Mouse (Mus musculus) stomach, postnatal 0 days (tissue): ENCODE measurements around the gene Gstp3. TPM values are rescaled to one million over a fixed set of nuclear protein-coding genes. Genes with fewer than 3 reads are reported as not detected.

ENCODE experiments used
- ATAC-seq: fragments of 200-750 bp; cut with Nextera tagmentation; 2 replicates; pipeline ENCODE4 v1.8.0; 2017; ENCODE audit not compliant: low FRiP score, low TSS enrichment
- DNase-seq: peaks from one replicate; pipeline ENCODE4 v3.0.0-alpha.2; 2016; ENCODE audit warnings: low spot score
- H3K27ac ChIP-seq: fragments of 300-500 bp; sonication (generic); replicated peaks from 2 replicates; pipeline ENCODE4 v1.5.1; 2014; ENCODE audit warnings: mild to moderate bottlenecking, control low read depth
- H3K27me3 ChIP-seq: fragments of 300-500 bp; sonication (generic); 2 replicates; pipeline ENCODE4 v1.6.1; 2014; ENCODE audit warnings: low read length; ENCODE audit not compliant: control insufficient read depth, insufficient read depth
- H3K36me3 ChIP-seq: fragments of 300-500 bp; sonication (generic); 2 replicates; pipeline ENCODE4 v1.6.1; 2014; ENCODE audit warnings: low read length, mixed read lengths; ENCODE audit not compliant: control insufficient read depth, insufficient read depth
- H3K4me1 ChIP-seq: fragments of 300-500 bp; sonication (generic); replicated peaks from 2 replicates; pipeline ENCODE4 v1.6.1; 2014; ENCODE audit warnings: antibody characterized with exemption; ENCODE audit not compliant: control insufficient read depth, insufficient read depth
- H3K4me2 ChIP-seq: fragments of 300-500 bp; sonication (generic); replicated peaks from 2 replicates; pipeline ENCODE4 v1.6.1; 2014; ENCODE audit warnings: low read depth, mild to moderate bottlenecking, control low read depth, moderate library complexity
- H3K4me3 ChIP-seq: fragments of 300-500 bp; sonication (generic); 2 replicates; pipeline ENCODE4 v1.5.1; 2014; ENCODE audit warnings: low read depth, low read length, control low read depth
- H3K9ac ChIP-seq: fragments of 300-500 bp; sonication (generic); 2 replicates; pipeline ENCODE4 v1.6.1; 2014; ENCODE audit warnings: mild to moderate bottlenecking, low read length, control low read depth, mixed read lengths
- H3K9me3 ChIP-seq: fragments of 300-500 bp; sonication (generic); 2 replicates; pipeline ENCODE4 v1.6.1; 2016; ENCODE audit warnings: low read length; ENCODE audit not compliant: control insufficient read depth
- CTCF ChIP-seq: IDR thresholded peaks from 2 replicates; pipeline ENCODE4 v1.5.1; 2016; ENCODE audit warnings: antibody characterized with exemption, low read depth, mild to moderate bottlenecking, moderate library complexity
- EP300 ChIP-seq: optimal IDR thresholded peaks from 2 replicates; pipeline ENCODE3; 2016; ENCODE audit warnings: antibody characterized with exemption
- WGBS: fragments of 180-500 bp; shearing (Covaris S2); extraction: QIAGEN DNeasy Blood & Tissue Kit; methylation state at CpG from one replicate; pipeline ENCODE4 v1.1.7; 2014; 5-methylcytosine and 5-hydroxymethylcytosine counted together
- polyA plus RNA-seq: library from polyadenylated mRNA; unstranded; fragments of >200 nt; fragmentation: Nextera tagmentation; extraction: Ambion mirVana; gene quantifications from 2 replicates; pipeline ENCODE4 v1.2.1, GENCODE M21; 2015

Gstp3 gene
- polyA plus RNA-seq, 1 experiment from 2014 or later: 9.7 TPM

DNA sequence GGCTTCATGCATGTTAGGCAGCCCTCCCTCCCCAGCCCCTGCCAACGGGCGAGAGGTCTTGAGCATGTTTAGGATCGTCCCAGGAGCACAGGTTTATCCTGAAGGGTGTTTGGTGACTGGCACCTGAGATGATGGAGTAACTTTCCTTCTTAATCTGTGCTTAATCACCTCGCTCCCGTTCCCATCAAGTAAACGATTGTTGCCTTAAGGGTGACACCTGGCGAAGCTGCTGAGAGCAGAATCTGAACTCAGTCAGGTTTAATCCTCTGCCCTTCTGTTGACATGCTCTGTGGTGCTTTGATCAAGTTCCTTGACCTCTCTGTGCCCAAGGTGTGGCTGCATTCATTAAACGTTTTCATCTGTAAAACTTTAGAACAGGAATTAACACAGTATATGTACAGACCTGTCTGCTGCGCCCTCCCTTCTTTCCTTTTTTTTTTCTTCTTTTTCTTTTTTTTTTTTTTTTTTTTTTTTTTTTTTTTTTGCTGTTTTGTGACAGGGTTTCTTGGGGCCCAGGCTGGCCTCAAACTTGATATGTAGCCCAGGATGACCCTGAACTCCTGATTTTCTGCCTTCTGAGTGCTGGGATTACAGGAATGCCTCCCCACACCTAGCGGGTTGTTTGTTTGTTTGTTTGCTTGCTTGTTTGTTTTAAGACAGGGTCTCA, 41.3 kb downstream of the Gstp3 start:
- no peak overlapping the region for H3K4me2 ChIP-seq
- TF ChIP-seq EP300: no peak
- no peak for TF ChIP-seq CTCF
- H3K27me3 ChIP-seq: no peaks in the 10 kb centered on the region
- H3K4me3 ChIP-seq: no peak overlapping the region
- peak overlapping the region; percentile 53 for H3K27ac ChIP-seq
- ATAC-seq: no peak
- WGBS: 42% methylated on average over 10 of the region's 10 CpGs
- no peaks in the 10 kb centered on the region for H3K9me3 ChIP-seq
- no peaks in the 10 kb centered on the region for H3K36me3 ChIP-seq
- DNase-seq: no peak
- H3K9ac ChIP-seq: no peak overlapping the region
- H3K4me1 ChIP-seq: no peaks in the 10 kb centered on the region

- Histone ChIP-seq H3K4me1 (no peaks in the 10 kb centered on the region; the same call in 1 of the 2 replicates), H3K9ac (no peak overlapping the region), H3K27ac (no peak overlapping the region), H3K36me3 (no peaks in the 10 kb centered on the region), H3K27me3 (no peaks in the 10 kb centered on the region), H3K9me3 (no peaks in the 10 kb centered on the region), H3K4me2 (no peak overlapping the region), H3K4me3 (no peak overlapping the region)
- 65% methylated on average over 5 of the region's 5 CpGs for WGBS
- ATAC-seq: no peak
- no peak for TF ChIP-seq EP300
- no peak for TF ChIP-seq CTCF
- no peak for DNase-seq
These were observed 43.7 kb downstream of the Gstp3 start for GRCm38 (mm10) chr19:4015635-4016034.

GRCm38 (mm10) chr19:4014802-4015201, 44.6 kb downstream of the Gstp3 start:
- H3K27ac ChIP-seq: no peak overlapping the region
- TF ChIP-seq EP300 (no peak), CTCF (no peak)
- H3K36me3 ChIP-seq: no peaks in the 10 kb centered on the region
- ATAC-seq (no peak), DNase-seq (no peak)
- no peak overlapping the region for H3K4me2 ChIP-seq
- no peak overlapping the region for H3K9ac ChIP-seq
- no peaks in the 10 kb centered on the region for H3K27me3 ChIP-seq
- no peaks in the 10 kb centered on the region for H3K9me3 ChIP-seq
- H3K4me3 ChIP-seq: no peak overlapping the region
- H3K4me1 ChIP-seq: no peaks in the 10 kb centered on the region; the same call in 1 of the 2 replicates

DNA sequence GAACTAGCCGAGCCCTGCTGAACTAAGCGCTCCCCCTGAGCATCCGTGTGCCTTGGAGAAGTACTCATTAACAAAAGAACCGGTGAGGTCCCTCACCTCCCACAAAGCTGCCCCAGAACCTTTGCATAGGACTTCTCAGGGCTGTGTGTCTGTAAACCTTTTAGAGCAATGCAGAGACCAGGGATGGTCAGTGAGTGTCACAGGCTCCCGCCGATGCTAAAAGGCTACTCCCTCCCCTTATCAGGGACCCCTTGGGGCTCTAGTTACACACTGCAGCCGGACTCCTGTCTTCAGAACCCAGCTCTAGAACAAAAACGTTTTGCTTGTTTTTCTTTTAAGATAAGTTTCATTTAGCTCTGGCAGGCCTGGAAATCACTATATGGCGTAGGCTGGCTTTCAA, 46.3 kb downstream of the Gstp3 start:
- H3K4me1 ChIP-seq: no peaks in the 10 kb centered on the region; the same call in 1 of the 2 replicates
- peak overlapping the region; percentile 55; the same call in 1 of the 2 replicates for H3K9ac ChIP-seq
- H3K36me3 ChIP-seq: no peaks in the 10 kb centered on the region
- H3K27ac ChIP-seq: 0 out of 2 replicates have a peak overlapping the region, but pooled peaks have one; percentile 35
- ATAC-seq (no peak), DNase-seq (no peak)
- WGBS: 11% methylated on average over 9 of the region's 9 CpGs
- H3K27me3 ChIP-seq: no peaks in the 10 kb centered on the region
- no peaks in the 10 kb centered on the region for H3K9me3 ChIP-seq
- H3K4me2 ChIP-seq: peak overlapping the region; percentile 50
- H3K4me3 ChIP-seq: peak overlapping the region; percentile 81
- no peak for TF ChIP-seq CTCF
- no peak for TF ChIP-seq EP300

- peak within 1 kb of the TSS; percentile 65 for H3K27ac ChIP-seq
- peak within 1 kb of the TSS; percentile 68 for H3K4me2 ChIP-seq
- no peaks in the 10 kb centered on the region for H3K27me3 ChIP-seq
- H3K36me3 ChIP-seq: no peaks in the 10 kb centered on the region
- H3K4me3 ChIP-seq: peak within 1 kb of the TSS; percentile 81
- peak; percentile 98 for DNase-seq
- ATAC-seq: peak; percentile 99
- H3K9me3 ChIP-seq: no peaks in the 10 kb centered on the region
- peak within 1 kb of the TSS; percentile 80 for H3K9ac ChIP-seq
- WGBS: 0% methylated on average over 45 of the region's 45 CpGs
- no peaks in the 10 kb centered on the region; the same call in 1 of the 2 replicates for H3K4me1 ChIP-seq
- no peak for TF ChIP-seq EP300
- peak; percentile 96 for TF ChIP-seq CTCF
These were observed 46.8 kb downstream of the Gstp3 start, which contains the start of gene Ndufv1 for GRCm38 (mm10) chr19:4012432-4013022. Gene Ndufv1, minus strand, starts transcription at chr19:4012806.

DNA sequence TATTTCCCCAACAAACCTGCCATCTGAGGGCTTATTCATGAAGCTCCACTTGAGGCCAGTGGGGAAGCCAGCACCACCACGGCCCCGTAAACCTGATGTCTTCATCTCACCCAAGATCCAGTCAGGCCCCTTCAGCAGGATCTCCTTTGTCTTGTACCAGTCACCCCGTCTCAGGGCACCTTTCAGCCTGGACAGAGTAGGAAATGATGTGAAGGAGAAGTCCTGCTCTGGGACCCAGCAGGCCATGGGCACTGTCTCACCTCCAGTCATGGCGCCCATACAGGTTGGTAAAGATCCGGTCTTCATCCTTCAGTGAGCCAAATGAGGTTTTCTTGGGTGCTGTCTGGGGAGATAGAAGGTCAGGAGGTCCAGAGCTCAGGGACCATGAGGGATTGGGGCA, 48.3 kb downstream of the Gstp3 start:
- H3K4me3 ChIP-seq: no peak overlapping the region
- no peak overlapping the region for H3K4me2 ChIP-seq
- H3K36me3 ChIP-seq: peaks cover 6% of the 10 kb centered on the region; the same call in 1 of the 2 replicates
- H3K9ac ChIP-seq: no peak overlapping the region
- no peaks in the 10 kb centered on the region for H3K9me3 ChIP-seq
- H3K27ac ChIP-seq: no peak overlapping the region
- H3K27me3 ChIP-seq: no peaks in the 10 kb centered on the region
- 94% methylated on average over 5 of the region's 5 CpGs for WGBS
- no peak for DNase-seq
- no peak for ATAC-seq
- no peaks in the 10 kb centered on the region; the same call in 1 of the 2 replicates for H3K4me1 ChIP-seq
- TF ChIP-seq CTCF: no peak

Other genes starting within 250 kb of the Gstp3 start
- gene Chka, start 207.8 kb downstream of the Gstp3 start, polyA plus RNA-seq: 21.2 and 24.2 TPM in 2 replicates
- 17.4 and 21.8 TPM in 2 replicates for gene Tcirg1, start 152.4 kb downstream of the Gstp3 start, polyA plus RNA-seq
- 277 and 284 TPM in 2 replicates for gene Ndufs8, start 146.8 kb downstream of the Gstp3 start, polyA plus RNA-seq
- 1.8 and 2.2 TPM in 2 replicates for gene Aldh3b1, start 129.8 kb downstream of the Gstp3 start, polyA plus RNA-seq
- gene Unc93b1, start 124.4 kb downstream of the Gstp3 start, polyA plus RNA-seq: 17.4 and 19.7 TPM in 2 replicates
- gene Aldh3b3, start 100.9 kb downstream of the Gstp3 start, polyA plus RNA-seq: 1.1 TPM in 2 replicates
- 75.8 and 84.1 TPM in 2 replicates for gene Aldh3b2, start 87.2 kb downstream of the Gstp3 start, polyA plus RNA-seq
- gene Acy3, start 73.0 kb downstream of the Gstp3 start, polyA plus RNA-seq: 9.9 TPM in 2 replicates
- 0.05 TPM in 1 of 2 replicates, not detected in the other for gene Tbx10, start 66.8 kb downstream of the Gstp3 start, polyA plus RNA-seq
- gene Nudt8, start 59.0 kb downstream of the Gstp3 start, polyA plus RNA-seq: 39.3 and 40.7 TPM in 2 replicates
- gene Gm49405, start 58.9 kb downstream of the Gstp3 start, polyA plus RNA-seq: 1.1 and 1.3 TPM in 2 replicates
- 1.2 and 1.7 TPM in 2 replicates for gene Doc2g, start 56.3 kb downstream of the Gstp3 start, polyA plus RNA-seq
- gene Ndufv1, start 46.8 kb downstream of the Gstp3 start, polyA plus RNA-seq: 213 and 216 TPM in 2 replicates
- 1,012 and 1,081 TPM in 2 replicates for gene Gstp1, start 21.6 kb downstream of the Gstp3 start, polyA plus RNA-seq
- 85.2 and 93.1 TPM in 2 replicates for gene Gstp2, start 13.5 kb downstream of the Gstp3 start, polyA plus RNA-seq
- not detected in 2 replicates for gene Cabp2, start 22.0 kb upstream of the Gstp3 start, polyA plus RNA-seq
- 129 and 134 TPM in 2 replicates for gene Cdk2ap2, start 37.6 kb upstream of the Gstp3 start, polyA plus RNA-seq
- 8.3 and 11.2 TPM in 2 replicates for gene Pitpnm1, start 40.4 kb upstream of the Gstp3 start, polyA plus RNA-seq
- gene Aip, start 66.3 kb upstream of the Gstp3 start, polyA plus RNA-seq: 47.0 and 48.0 TPM in 2 replicates
- gene Gpr152, start 80.2 kb upstream of the Gstp3 start, polyA plus RNA-seq: 0.02 TPM in 1 of 2 replicates, not detected in the other
- 0.05 TPM in 1 of 2 replicates, not detected in the other for gene Cabp4, start 84.5 kb upstream of the Gstp3 start, polyA plus RNA-seq
- 127 and 133 TPM in 2 replicates for gene Coro1b, start 89.0 kb upstream of the Gstp3 start, polyA plus RNA-seq
- gene Ptprcap, start 94.0 kb upstream of the Gstp3 start, polyA plus RNA-seq: 1.1 and 1.3 TPM in 2 replicates
- gene Rps6kb2, start 103.8 kb upstream of the Gstp3 start, polyA plus RNA-seq: 41.1 and 49.3 TPM in 2 replicates
- 1.5 TPM in 2 replicates for gene Carns1, start 115.9 kb upstream of the Gstp3 start, polyA plus RNA-seq
- gene Tbc1d10c, start 131.7 kb upstream of the Gstp3 start, polyA plus RNA-seq: 2.3 and 2.9 TPM in 2 replicates
- gene Ppp1ca, start 132.5 kb upstream of the Gstp3 start, polyA plus RNA-seq: 497 and 506 TPM in 2 replicates
- 11.0 and 11.3 TPM in 2 replicates for gene Rad9a, start 142.1 kb upstream of the Gstp3 start, polyA plus RNA-seq
- gene Clcf1, start 154.7 kb upstream of the Gstp3 start, polyA plus RNA-seq: 3.2 and 3.6 TPM in 2 replicates
- not detected in 2 replicates for gene AC109138.7, start 154.8 kb upstream of the Gstp3 start, polyA plus RNA-seq
- 42.8 and 45.0 TPM in 2 replicates for gene Pold4, start 172.3 kb upstream of the Gstp3 start, polyA plus RNA-seq
- gene Ssh3, start 209.6 kb upstream of the Gstp3 start, polyA plus RNA-seq: 36.9 and 41.0 TPM in 2 replicates
- gene Ankrd13d, start 223.6 kb upstream of the Gstp3 start, polyA plus RNA-seq: 5.0 and 5.2 TPM in 2 replicates
- 19.3 and 25.5 TPM in 2 replicates for gene Grk2, start 246.7 kb upstream of the Gstp3 start, polyA plus RNA-seq